Mouse (Mus musculus) forebrain, embryonic 15.5 days (tissue): ENCODE results near the gene Klf2. TPM values are rescaled to one million over a fixed set of nuclear protein-coding genes. Genes with fewer than 3 reads are reported as not detected.

Experiments used
- ATAC-seq: fragments of 200-750 bp; cut with Nextera tagmentation; replicated peaks from 2 replicates; pipeline ENCODE4 v1.8.0; 2017; ENCODE audit warnings: mild to moderate bottlenecking, moderate TSS enrichment, moderate library complexity
- H3K27ac ChIP-seq: fragments of 300-500 bp; sonication (generic); replicated peaks from 2 replicates; pipeline ENCODE4 v1.5.1; 2015; ENCODE audit warnings: mild to moderate bottlenecking, inconsistent platforms
- H3K27me3 ChIP-seq: fragments of 300-500 bp; sonication (generic); 2 replicates; pipeline ENCODE4 v1.6.1; 2015; ENCODE audit warnings: inconsistent platforms
- H3K36me3 ChIP-seq: fragments of 300-500 bp; sonication (generic); 2 replicates; pipeline ENCODE4 v1.6.1; 2015; ENCODE audit warnings: mild to moderate bottlenecking, inconsistent platforms
- H3K4me1 ChIP-seq: fragments of 300-500 bp; sonication (generic); 2 replicates; pipeline ENCODE4 v1.6.1; 2015; ENCODE audit warnings: inconsistent platforms
- H3K4me2 ChIP-seq: fragments of 300-500 bp; sonication (generic); replicated peaks from 2 replicates; pipeline ENCODE4 v1.6.1; 2015; ENCODE audit warnings: mild to moderate bottlenecking, inconsistent platforms
- H3K4me3 ChIP-seq: fragments of 300-500 bp; sonication (generic); 2 replicates; pipeline ENCODE4 v1.5.1; 2015; ENCODE audit warnings: mild to moderate bottlenecking, inconsistent platforms
- H3K9ac ChIP-seq: fragments of 300-500 bp; sonication (generic); replicated peaks from 2 replicates; pipeline ENCODE4 v1.6.1; 2015; ENCODE audit warnings: mild to moderate bottlenecking, inconsistent platforms
- H3K9me3 ChIP-seq: fragments of 300-500 bp; sonication (generic); 2 replicates; pipeline ENCODE4 v1.6.1; 2016; ENCODE audit warnings: inconsistent platforms
- WGBS: fragments of 180-500 bp; shearing (Covaris S2); methylation state at CpG from one replicate; pipeline ENCODE4 v1.1.7; 2015; ENCODE audit warnings: mixed read lengths; 5-methylcytosine and 5-hydroxymethylcytosine counted together
- polyA plus RNA-seq: library from polyadenylated mRNA; unstranded; fragments of >200 nt; fragmentation: Nextera tagmentation; extraction: Ambion mirVana; gene quantifications from 2 replicates; pipeline ENCODE4 v1.2.1, GENCODE M21; 2015

Gene Klf2
- polyA plus RNA-seq, 1 experiment from 2014 or later = 4.1 TPM

GRCm38 (mm10) chr8:72365826-72366225 lies 47.0 kb downstream of the Klf2 start:
- Histone ChIP-seq H3K4me2 (no peak overlapping the region), H3K27ac (no peak overlapping the region), H3K4me3 (no peak overlapping the region), H3K9ac (no peak overlapping the region), H3K36me3 (peaks cover 90% of the 10 kb centered on the region), H3K9me3 (no peaks in the 10 kb centered on the region), H3K27me3 (no peaks in the 10 kb centered on the region), H3K4me1 (no peaks in the 10 kb centered on the region)
- 16% methylated on average over 3 of the region's 3 CpGs for WGBS
- peak; percentile 60; the same call in 1 of the 2 replicates for ATAC-seq

- H3K27ac ChIP-seq = no peak overlapping the region
- no peak for ATAC-seq
- no peak overlapping the region for H3K9ac ChIP-seq
- peaks cover 92% of the 10 kb centered on the region for H3K36me3 ChIP-seq
- no peaks in the 10 kb centered on the region for H3K27me3 ChIP-seq
- H3K4me2 ChIP-seq = no peak overlapping the region
- no peaks in the 10 kb centered on the region for H3K4me1 ChIP-seq
- 97% methylated on average over 2 of the region's 2 CpGs for WGBS
- H3K9me3 ChIP-seq = no peaks in the 10 kb centered on the region
- no peak overlapping the region for H3K4me3 ChIP-seq
These were observed 47.6 kb downstream of the Klf2 start for GRCm38 (mm10) chr8:72366435-72366834.

Other genes starting within 250 kb of the Klf2 start
- gene Olfr373, start 235.9 kb upstream of the Klf2 start, polyA plus RNA-seq = not detected in 2 replicates
- gene Olfr374, start 212.0 kb upstream of the Klf2 start, polyA plus RNA-seq = not detected in 2 replicates
- gene Tpm4, start 184.1 kb upstream of the Klf2 start, polyA plus RNA-seq = 221 TPM in 2 replicates
- 100 and 103 TPM in 2 replicates for gene Rab8a, start 157.8 kb upstream of the Klf2 start, polyA plus RNA-seq
- gene Hsh2d, start 129.4 kb upstream of the Klf2 start, polyA plus RNA-seq = not detected in 2 replicates
- gene Cib3, start 106.2 kb upstream of the Klf2 start, polyA plus RNA-seq = not detected in 2 replicates
- not detected in 2 replicates for gene Gm11034, start 105.4 kb upstream of the Klf2 start, polyA plus RNA-seq
- 116 and 117 TPM in 2 replicates for gene Fam32a, start 99.3 kb upstream of the Klf2 start, polyA plus RNA-seq
- 248 and 252 TPM in 2 replicates for gene Ap1m1, start 79.0 kb upstream of the Klf2 start, polyA plus RNA-seq
- 23.0 and 23.1 TPM in 2 replicates for gene Gm10282, start 13.8 kb upstream of the Klf2 start, polyA plus RNA-seq
- 62.3 and 63.1 TPM in 2 replicates for gene Eps15l1, start 102.4 kb downstream of the Klf2 start, polyA plus RNA-seq
- 0.92 TPM in 2 replicates for gene Calr3, start 124.8 kb downstream of the Klf2 start, polyA plus RNA-seq
- 22.2 and 23.1 TPM in 2 replicates for gene 1700030K09Rik, start 124.8 kb downstream of the Klf2 start, polyA plus RNA-seq
- 46.8 and 52.7 TPM in 2 replicates for gene Cherp, start 156.2 kb downstream of the Klf2 start, polyA plus RNA-seq
- gene Slc35e1, start 173.6 kb downstream of the Klf2 start, polyA plus RNA-seq = 13.8 and 14.7 TPM in 2 replicates
- 18.2 and 19.9 TPM in 2 replicates for gene Med26, start 229.2 kb downstream of the Klf2 start, polyA plus RNA-seq